Mouse (Mus musculus): Measurements from ENCODE around the gene Cramp1l. TPM values are rescaled to one million over a fixed set of nuclear protein-coding genes. Genes with fewer than 3 reads are reported as not detected.
"Not testable (repeated sequence)": the region's sequence is repeated elsewhere in the genome, so short reads cannot be mapped to it uniquely, and the experiment has no call there.

Gene Cramp1l
- total RNA-seq, 2 experiments from 2014 or later, result 6.8 to 6.9 TPM

- DNase-seq, result no peak
Observed at GRCm38 (mm10) chr17:24959371-24959770, 56.2 kb downstream of the Cramp1l start.

DNA sequence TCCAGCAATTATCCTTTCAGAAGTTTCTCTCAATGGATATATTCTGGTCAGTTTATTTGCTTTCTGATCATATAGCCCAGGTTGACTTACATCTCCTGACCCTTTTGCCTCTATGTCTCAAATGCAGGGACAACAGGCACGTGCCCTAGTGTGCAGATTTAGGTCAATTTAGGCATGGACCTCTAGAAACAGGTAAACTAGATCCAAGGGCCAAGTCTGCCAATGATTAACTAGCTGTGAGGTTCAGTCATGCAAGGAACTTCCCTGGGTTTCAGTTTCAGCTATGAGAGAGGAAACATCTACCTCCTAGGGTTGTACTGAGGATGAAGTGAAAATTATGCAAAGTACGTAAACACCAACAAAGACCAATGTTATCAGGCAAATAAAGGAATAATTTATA, 62.3 kb downstream of the Cramp1l start:
- DNase-seq, result no peak

GRCm38 (mm10) chr17:24950671-24951070, 64.9 kb downstream of the Cramp1l start:
- no peak for DNase-seq

- no peak for DNase-seq
Observed at GRCm38 (mm10) chr17:24948204-24948603, 67.4 kb downstream of the Cramp1l start.

DNA sequence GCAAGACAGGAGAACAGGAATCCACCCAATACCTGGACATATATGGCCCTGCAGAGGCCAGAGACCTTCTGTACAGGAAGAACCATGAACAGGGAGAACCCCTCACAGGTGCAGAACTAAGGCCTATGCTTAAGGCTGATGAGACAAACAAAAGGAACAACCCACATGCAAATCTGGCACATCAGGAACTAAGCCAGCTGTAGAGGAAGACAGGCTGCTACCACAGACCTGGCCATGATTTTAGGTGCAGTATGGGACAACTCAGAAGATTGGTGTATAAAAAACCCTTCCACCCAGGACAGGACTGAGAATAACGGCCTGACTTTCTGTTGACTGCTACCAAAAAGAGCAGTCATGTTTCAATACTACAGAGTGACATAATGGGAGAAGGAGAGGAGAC, 72.0 kb downstream of the Cramp1l start:
- DNase-seq, result not testable (repeated sequence)

DNA sequence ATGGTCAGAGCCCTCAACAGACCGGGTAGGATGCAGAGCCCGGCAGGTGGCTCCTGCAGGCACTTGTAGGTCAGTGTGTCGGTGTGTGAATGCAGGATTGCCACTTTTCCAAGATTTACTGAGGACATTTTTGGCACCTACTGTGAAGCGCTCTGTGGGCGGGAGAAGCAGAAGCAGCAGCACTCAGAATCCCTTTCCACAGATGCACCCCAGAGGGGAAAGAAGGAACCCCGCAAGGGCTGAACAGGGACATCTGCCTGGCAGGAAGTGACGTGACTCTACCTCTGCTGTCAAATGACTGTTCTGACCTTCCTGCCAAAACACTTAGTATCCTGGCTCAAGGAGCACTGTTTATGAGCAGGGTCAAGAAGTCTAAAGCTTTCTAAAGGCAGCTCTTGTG, 72.6 kb downstream of the Cramp1l start:
- DNase-seq, result no peak

- not testable (repeated sequence) for DNase-seq
Observed at GRCm38 (mm10) chr17:24942453-24942852, 73.1 kb downstream of the Cramp1l start.

DNA sequence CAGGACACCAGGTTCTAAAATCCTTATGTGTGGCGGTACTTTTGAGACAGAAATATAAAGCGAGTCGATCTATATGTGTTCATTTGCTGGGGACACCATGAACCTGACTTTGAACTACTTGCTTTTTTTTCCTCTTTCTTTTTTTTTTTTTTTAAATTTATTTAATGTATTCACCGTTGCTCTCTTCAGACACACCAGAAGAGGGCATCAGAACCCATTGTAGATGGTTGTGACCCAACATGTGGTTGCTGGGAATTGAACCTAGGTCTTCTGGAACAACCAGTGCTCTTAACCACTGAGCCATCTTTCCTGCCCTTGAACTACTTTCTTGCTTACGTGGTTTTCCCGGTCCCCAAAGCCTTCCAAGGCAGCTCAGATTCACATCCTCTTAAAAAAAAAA, 78.3 kb downstream of the Cramp1l start:
- no peak for DNase-seq

- DNase-seq, result peak; percentile 94
Observed at GRCm38 (mm10) chr17:24936259-24937237, 79.0 kb downstream of the Cramp1l start, which contains the start of gene Mapk8ip3. Gene Mapk8ip3 (minus strand): TSS chr17:24936977.

DNA sequence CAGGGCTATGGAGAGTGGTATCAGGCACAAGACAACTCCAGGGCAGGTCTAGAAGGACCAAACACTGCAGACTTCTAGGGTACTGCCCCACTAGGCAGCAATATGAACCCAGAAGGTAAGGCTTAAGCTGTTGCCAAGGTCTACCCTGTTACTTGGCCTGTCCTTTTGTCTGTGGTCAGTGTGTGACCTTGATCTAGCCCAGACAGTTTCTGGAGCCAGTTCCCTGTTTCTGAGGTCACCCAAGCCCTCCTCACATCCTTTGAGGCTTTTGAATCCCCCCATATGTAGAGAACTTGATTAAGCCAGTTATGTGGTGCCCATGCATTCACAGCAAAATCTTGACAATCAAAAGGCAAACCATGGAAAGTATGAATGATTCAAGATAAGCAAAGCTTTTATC, 79.9 kb downstream of the Cramp1l start:
- no peak for DNase-seq

DNA sequence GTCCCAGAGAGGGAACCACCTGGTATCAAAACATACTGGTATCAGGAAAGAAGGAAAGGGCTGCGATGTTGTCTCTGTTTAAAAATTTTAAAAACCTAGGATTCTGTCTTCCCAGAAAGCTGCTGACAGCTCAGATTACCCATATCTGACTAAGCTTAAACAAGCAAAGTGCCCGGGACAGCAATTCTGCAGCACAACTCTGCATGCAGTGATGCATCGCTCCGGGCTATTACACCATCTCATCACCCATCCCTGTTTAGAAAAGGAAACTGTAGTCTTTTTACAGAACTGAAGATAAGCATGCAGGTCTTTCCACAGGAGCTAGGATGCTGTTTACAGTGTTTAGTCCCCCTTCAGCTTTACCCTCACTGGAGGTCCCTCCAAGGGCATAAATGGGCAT, 80.7 kb downstream of the Cramp1l start:
- DNase-seq, result no peak

- DNase-seq, result no peak
Observed at GRCm38 (mm10) chr17:24933163-24933562, 82.4 kb downstream of the Cramp1l start.

DNA sequence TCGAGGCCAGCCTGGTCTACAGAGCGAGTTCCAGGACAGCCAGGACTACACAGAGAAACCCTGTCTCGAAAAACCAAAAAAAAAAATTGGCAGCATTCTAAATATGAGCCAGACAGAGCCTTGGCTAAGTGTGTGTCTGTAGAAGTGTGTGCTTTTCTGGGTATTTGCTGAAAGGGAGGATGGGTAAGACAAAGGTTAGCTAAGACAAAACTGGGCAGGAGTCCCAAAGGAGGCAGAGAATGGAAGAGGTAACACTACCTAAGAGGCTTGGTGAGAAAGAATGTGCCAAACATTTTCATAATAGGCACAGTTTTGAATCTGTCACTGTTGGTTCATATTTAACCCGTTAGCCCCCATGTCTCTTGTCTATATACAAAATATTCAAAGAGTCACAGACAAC, 83.2 kb downstream of the Cramp1l start:
- no peak for DNase-seq

DNA sequence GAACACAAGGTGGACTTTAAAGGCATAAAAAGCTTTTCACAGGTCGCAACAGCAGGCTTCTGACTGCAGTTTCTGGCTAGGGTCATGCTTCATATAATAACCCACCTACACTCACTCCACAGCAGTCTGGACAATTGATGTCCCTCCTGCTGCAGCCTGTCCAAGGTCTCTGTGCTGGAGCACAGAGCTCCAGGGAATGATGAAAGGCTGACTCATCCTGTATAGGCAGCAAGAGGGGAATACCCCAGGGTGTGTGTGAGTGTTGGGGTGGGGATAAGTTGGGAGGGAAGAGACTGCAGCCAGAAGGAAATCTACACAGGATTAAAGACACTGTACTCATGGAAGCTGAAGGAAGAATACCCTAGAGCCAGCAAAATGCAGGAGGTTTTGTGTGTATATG, 86.1 kb downstream of the Cramp1l start:
- no peak for DNase-seq

DNA sequence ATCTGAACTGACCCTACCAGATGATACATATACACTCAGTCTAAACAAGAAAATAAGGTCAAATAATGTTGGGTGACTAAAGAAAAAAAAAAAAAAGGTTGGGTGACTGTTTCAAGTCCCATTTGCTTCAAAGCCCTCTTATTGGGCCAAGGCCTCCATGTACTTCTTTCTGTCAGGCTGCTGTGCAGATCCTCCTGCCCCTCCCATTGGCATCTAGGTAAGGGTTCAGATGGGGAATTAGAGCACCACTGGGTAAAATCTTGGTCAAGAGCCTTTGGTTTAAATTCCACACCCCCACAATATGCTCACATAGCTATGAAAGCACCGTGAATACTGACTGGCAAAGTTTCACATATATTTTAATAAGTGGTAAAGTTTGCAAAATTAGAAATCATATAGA, 92.3 kb downstream of the Cramp1l start:
- DNase-seq, result no peak

GRCm38 (mm10) chr17:24913984-24914383, 101.6 kb downstream of the Cramp1l start:
- no peak for DNase-seq

Other genes with a start within 250 kb of the Cramp1l start
- gene Meiob, start 211.5 kb downstream of the Cramp1l start, total RNA-seq (2021), result not detected
- gene Hagh, start 175.6 kb downstream of the Cramp1l start, total RNA-seq (2021), result 10 to 100 TPM; 73.3 to 77.5 TPM
- 10 to 100 TPM; 38.1 to 44.5 TPM for gene Fahd1, start 165.4 kb downstream of the Cramp1l start, total RNA-seq (2021)
- 1 to 10 TPM; 3.8 to 4.4 TPM for gene Igfals, start 149.8 kb downstream of the Cramp1l start, total RNA-seq (2021)
- gene Nubp2, start 129.4 kb downstream of the Cramp1l start, total RNA-seq (2021), result 10 to 100 TPM; 10.2 to 13.1 TPM
- 10 to 100 TPM; 27.8 to 31.5 TPM for gene Spsb3, start 129.1 kb downstream of the Cramp1l start, total RNA-seq (2021)
- 10 to 100 TPM in 1 of 2 experiments, 1 to 10 TPM in 1; 8.8 to 10.4 TPM for gene Eme2, start 120.7 kb downstream of the Cramp1l start, total RNA-seq (2021)
- 100 to 1,000 TPM in 1 of 2 experiments, 10 to 100 TPM in 1; 85.9 to 105 TPM for gene Mrps34, start 120.7 kb downstream of the Cramp1l start, total RNA-seq (2021)
- 1 to 10 TPM; 7.7 to 9.8 TPM for gene Nme3, start 119.3 kb downstream of the Cramp1l start, total RNA-seq (2021)
- gene Mapk8ip3, start 78.8 kb downstream of the Cramp1l start, total RNA-seq (2021), result 10 to 100 TPM; 19.5 TPM
- gene Jpt2, start 55.1 kb downstream of the Cramp1l start, total RNA-seq (2021), result 1 to 10 TPM; 5.5 to 8.6 TPM
- 1 to 10 TPM; 2.7 to 4.6 TPM for gene Ift140, start 297 bp upstream of the Cramp1l start, total RNA-seq (2021)
- 10 to 100 TPM in 1 of 2 experiments, 1 to 10 TPM in 1; 9.4 to 11.0 TPM for gene Tmem204, start 67.8 kb upstream of the Cramp1l start, total RNA-seq (2021)
- gene Telo2, start 100.2 kb upstream of the Cramp1l start, total RNA-seq (2021), result 1 to 10 TPM; 5.8 to 5.9 TPM
- gene Ptx4, start 105.0 kb upstream of the Cramp1l start, total RNA-seq (2021), result 1 to 10 TPM; 4.4 to 6.6 TPM
- 10 to 100 TPM; 11.7 to 13.1 TPM for gene Clcn7, start 117.6 kb upstream of the Cramp1l start, total RNA-seq (2021)
- not detected for gene Ccdc154, start 146.7 kb upstream of the Cramp1l start, total RNA-seq (2021)
- not detected for gene Gm38655, start 159.7 kb upstream of the Cramp1l start, total RNA-seq (2021)
- gene BC003965, start 168.8 kb upstream of the Cramp1l start, total RNA-seq (2021), result 10 to 100 TPM; 12.5 to 14.3 TPM
- 1 to 10 TPM; 4.4 to 4.5 TPM for gene Unkl, start 172.6 kb upstream of the Cramp1l start, total RNA-seq (2021)
- gene Gnptg, start 224.3 kb upstream of the Cramp1l start, total RNA-seq (2021), result 10 to 100 TPM; 12.9 to 15.9 TPM
- 10 to 100 TPM; 17.2 to 18.1 TPM for gene Tsr3, start 224.4 kb upstream of the Cramp1l start, total RNA-seq (2021)
- not detected for gene Baiap3, start 240.6 kb upstream of the Cramp1l start, total RNA-seq (2021)